In genomic region chr7:65747990-65748955, GRCm38 (mm10) we compare ENCODE assay signal across 26 mouse cellular contexts. TPM values are rescaled to one million over a fixed set of nuclear protein-coding genes. Genes with fewer than 3 reads are reported as not detected.
A peak's percentile ranks its signal among the peaks of the same experiment; 100 is the strongest.
DNase-seq lines count a peak whose midpoint lies in the region; ATAC-seq and TF ChIP-seq lines count a peak whose summit lies in the region.
"Had no signal": no experiment of that assay in that cellular context is flagged by ENCODE, and none has a peak within 500 bp of the region (broad histone marks: within the 10 kb centered on the region; RNA-seq: fewer than 3 reads in every experiment).

No protein-coding gene starts in this region.

- peak; percentile 20; the same call in 1 of the 2 replicates for ATAC-seq in forebrain, postnatal 0 days
- no peak for ATAC-seq in forebrain, embryonic 11.5 days (replicated peaks; ENCODE audit: low FRiP score)
- no peak for ATAC-seq in midbrain, embryonic 14.5 days (ENCODE audit: low FRiP score, low TSS enrichment)
- ATAC-seq in midbrain, embryonic 16.5 days = no peak
- no peak for ATAC-seq in stomach, postnatal 0 days (ENCODE audit: low FRiP score, low TSS enrichment)
- ATAC-seq: CD4-positive, CD25-positive, alpha-beta regulatory T cell, adult 4 months; intestine, embryonic 16.5 days had no signal

- no peaks in the 10 kb centered on the region for H3K36me3 ChIP-seq in forebrain, postnatal 0 days (ENCODE audit: insufficient read depth)
- no peaks in the 10 kb centered on the region for H3K36me3 ChIP-seq in forebrain, embryonic 11.5 days (ENCODE audit: control insufficient read depth, insufficient read depth, low read length)
- H3K36me3 ChIP-seq in midbrain, embryonic 14.5 days (ENCODE audit: control insufficient read depth, insufficient read depth, low read length) = no peaks in the 10 kb centered on the region
- no peaks in the 10 kb centered on the region for H3K36me3 ChIP-seq in midbrain, embryonic 16.5 days (ENCODE audit: control insufficient read depth, insufficient read depth, low read length)
- no peaks in the 10 kb centered on the region for H3K36me3 ChIP-seq in stomach, postnatal 0 days (ENCODE audit: control insufficient read depth, insufficient read depth, low read length)
- H3K36me3 ChIP-seq: embryonic facial prominence, embryonic 12.5 days; midbrain, embryonic 12.5 days had no signal

- H3K9me3 ChIP-seq in forebrain, postnatal 0 days (ENCODE audit: low read length) = no peaks in the 10 kb centered on the region
- H3K9me3 ChIP-seq in forebrain, embryonic 11.5 days (ENCODE audit: control insufficient read depth, low read length) = no peaks in the 10 kb centered on the region
- no peaks in the 10 kb centered on the region for H3K9me3 ChIP-seq in midbrain, embryonic 14.5 days (ENCODE audit: control insufficient read depth, low read length)
- H3K9me3 ChIP-seq in midbrain, embryonic 16.5 days (replicated peaks; ENCODE audit: control insufficient read depth, low read length, poor library complexity, severe bottlenecking) = no peaks in the 10 kb centered on the region
- H3K9me3 ChIP-seq in stomach, postnatal 0 days (ENCODE audit: control insufficient read depth, low read length) = no peaks in the 10 kb centered on the region
- H3K9me3 ChIP-seq: embryonic facial prominence, embryonic 12.5 days; midbrain, embryonic 12.5 days had no signal

- intact Hi-C loops in left cerebral cortex, postnatal 4 days (cut with DNase I) = no loop called here
- intact Hi-C loops in left cerebral cortex, postnatal 14 days (cut with DNase I) = no loop called here

- DNase-seq in forebrain, postnatal 0 days = no peak
- DNase-seq in forebrain, embryonic 11.5 days (ENCODE audit: low spot score) = no peak
- peak; percentile 44 for DNase-seq in left cerebral cortex, postnatal 4 days
- no peak for DNase-seq in left cerebral cortex, postnatal 14 days (ENCODE audit: low spot score in 2 of 2)
- peak; percentile 40 for DNase-seq in midbrain, embryonic 14.5 days
- peak; percentile 20 for DNase-seq in stomach, postnatal 0 days (ENCODE audit: low spot score)
- DNase-seq: adrenal gland, postnatal 25 days; cerebellum, adult 2 months; embryo, embryonic 11 days; gastrocnemius, postnatal 14 days; heart, postnatal 36 days; kidney, adult 8-10 months; layer of hippocampus, postnatal 36 days; liver; right cerebral cortex, adult 18-20 months; thymus, adult 2 months; thymus, postnatal 36 days had no signal

- H3K27ac ChIP-seq in forebrain, postnatal 0 days (ENCODE audit: low read depth, low read length) = no peak overlapping the region
- H3K27ac ChIP-seq in forebrain, embryonic 11.5 days (ENCODE audit: low read depth, low read length) = no peak overlapping the region
- no peak overlapping the region for H3K27ac ChIP-seq in midbrain, embryonic 14.5 days (replicated peaks; ENCODE audit: low read depth, low read length)
- no peak overlapping the region for H3K27ac ChIP-seq in midbrain, embryonic 16.5 days (ENCODE audit: low read length)
- no peak overlapping the region for H3K27ac ChIP-seq in stomach, postnatal 0 days (replicated peaks)
- H3K27ac ChIP-seq: embryonic facial prominence, embryonic 12.5 days; kidney, postnatal 0 days; liver, embryonic 14.5 days; midbrain, embryonic 12.5 days had no signal

- no peak overlapping the region for H3K4me3 ChIP-seq in forebrain, postnatal 0 days (ENCODE audit: low read depth, low read length)
- H3K4me3 ChIP-seq in forebrain, embryonic 11.5 days (ENCODE audit: low read depth, low read length) = no peak overlapping the region
- H3K4me3 ChIP-seq in midbrain, embryonic 14.5 days (replicated peaks; ENCODE audit: low read depth, low read length) = no peak overlapping the region
- H3K4me3 ChIP-seq in midbrain, embryonic 16.5 days (ENCODE audit: low read depth, low read length) = no peak overlapping the region
- no peak overlapping the region for H3K4me3 ChIP-seq in stomach, postnatal 0 days (ENCODE audit: low read depth, low read length)
- H3K4me3 ChIP-seq: embryonic facial prominence, embryonic 12.5 days; megakaryocyte, embryonic 14.5 days; midbrain, embryonic 12.5 days had no signal

- TF ChIP-seq EP300 in stomach, postnatal 0 days (optimal IDR thresholded peaks at IDR 0.05) = no peak

- no peak overlapping the region for H3K9ac ChIP-seq in forebrain, postnatal 0 days
- H3K9ac ChIP-seq in forebrain, embryonic 11.5 days (ENCODE audit: low read length) = no peak overlapping the region
- no peak overlapping the region for H3K9ac ChIP-seq in midbrain, embryonic 14.5 days (replicated peaks; ENCODE audit: low read length)
- no peak overlapping the region for H3K9ac ChIP-seq in midbrain, embryonic 16.5 days (ENCODE audit: low read depth, low read length)
- no peak overlapping the region for H3K9ac ChIP-seq in stomach, postnatal 0 days (ENCODE audit: low read length)
- H3K9ac ChIP-seq: embryonic facial prominence, embryonic 12.5 days; liver, embryonic 14.5 days; midbrain, embryonic 12.5 days had no signal

- whole genome bisulfite sequencing in forebrain, postnatal 0 days = 70% methylated on average over 11 of the region's 11 CpGs
- 90% methylated on average over 11 of the region's 11 CpGs for WGBS in forebrain, embryonic 11.5 days
- WGBS in midbrain, embryonic 14.5 days = 76% methylated on average over 11 of the region's 11 CpGs
- 76% methylated on average over 11 of the region's 11 CpGs for WGBS in midbrain, embryonic 16.5 days
- 80% methylated on average over 11 of the region's 11 CpGs for WGBS in stomach, postnatal 0 days

- H3K4me2 ChIP-seq in forebrain, postnatal 0 days (ENCODE audit: low read depth) = no peak overlapping the region
- no peak overlapping the region for H3K4me2 ChIP-seq in forebrain, embryonic 11.5 days (ENCODE audit: low read depth, low read length, severe bottlenecking)
- no peak overlapping the region for H3K4me2 ChIP-seq in midbrain, embryonic 14.5 days (ENCODE audit: low read length)
- no peak overlapping the region for H3K4me2 ChIP-seq in midbrain, embryonic 16.5 days (ENCODE audit: low read length)
- H3K4me2 ChIP-seq in stomach, postnatal 0 days (replicated peaks; ENCODE audit: low read depth) = no peak overlapping the region
- H3K4me2 ChIP-seq: embryonic facial prominence, embryonic 12.5 days; heart, embryonic 11.5 days; midbrain, embryonic 12.5 days had no signal

- H3K27me3 ChIP-seq in forebrain, postnatal 0 days (ENCODE audit: insufficient read depth, low read length) = no peaks in the 10 kb centered on the region
- H3K27me3 ChIP-seq in forebrain, embryonic 11.5 days (ENCODE audit: control insufficient read depth, insufficient read depth, low read length) = no peaks in the 10 kb centered on the region
- H3K27me3 ChIP-seq in midbrain, embryonic 14.5 days (ENCODE audit: control insufficient read depth, insufficient read depth, low read length) = no peaks in the 10 kb centered on the region
- H3K27me3 ChIP-seq in midbrain, embryonic 16.5 days (ENCODE audit: control insufficient read depth, insufficient read depth, low read depth, low read length) = no peaks in the 10 kb centered on the region
- H3K27me3 ChIP-seq in stomach, postnatal 0 days (ENCODE audit: control insufficient read depth, insufficient read depth, low read length) = no peaks in the 10 kb centered on the region
- H3K27me3 ChIP-seq: embryonic facial prominence, embryonic 12.5 days; midbrain, embryonic 12.5 days had no signal

- no peak for TF ChIP-seq CTCF in forebrain, postnatal 0 days (IDR thresholded peaks at IDR 0.05; ENCODE audit: low read depth)
- no peak for TF ChIP-seq CTCF in stomach, postnatal 0 days (IDR thresholded peaks at IDR 0.05; ENCODE audit: low read depth)

- no peaks in the 10 kb centered on the region for H3K4me1 ChIP-seq in forebrain, postnatal 0 days (ENCODE audit: insufficient read depth)
- no peaks in the 10 kb centered on the region for H3K4me1 ChIP-seq in forebrain, embryonic 11.5 days (replicated peaks; ENCODE audit: control insufficient read depth, insufficient read depth, low read length)
- H3K4me1 ChIP-seq in midbrain, embryonic 14.5 days (ENCODE audit: control insufficient read depth, insufficient read depth, low read length) = no peaks in the 10 kb centered on the region
- no peaks in the 10 kb centered on the region for H3K4me1 ChIP-seq in midbrain, embryonic 16.5 days (ENCODE audit: control insufficient read depth, insufficient read depth, low read length)
- no peaks in the 10 kb centered on the region for H3K4me1 ChIP-seq in stomach, postnatal 0 days (replicated peaks; ENCODE audit: control insufficient read depth, insufficient read depth)
- H3K4me1 ChIP-seq: embryonic facial prominence, embryonic 12.5 days; midbrain, embryonic 12.5 days had no signal

RNA-seq across cellular contexts. Expression of gene Tm2d3, which starts 57.3 kb away (rescaled TPM):
- total RNA-seq in forebrain, postnatal 0 days (2014; rRNA removed) = 68.9 and 94.6 TPM in 2 replicates
- 105 and 118 TPM in 2 replicates for polyA plus RNA-seq in forebrain, postnatal 0 days (2015; fragmentation: Nextera tagmentation; extraction: Ambion mirVana)
- polyA plus RNA-seq in forebrain, embryonic 11.5 days (2014; fragmentation: Nextera tagmentation; extraction: Ambion mirVana) = 65.9 and 69.6 TPM in 2 replicates
- 10 to 100 TPM; 27.8 to 36.4 TPM for total RNA-seq in left cerebral cortex, postnatal 4 days (2021)
- 10 to 100 TPM; 31.2 to 38.1 TPM for total RNA-seq in left cerebral cortex, postnatal 14 days (2021)
- 85.2 and 90.8 TPM in 2 replicates for polyA plus RNA-seq in midbrain, embryonic 14.5 days (2014; fragmentation: Nextera tagmentation; extraction: Ambion mirVana)
- polyA plus RNA-seq in midbrain, embryonic 16.5 days (2015; fragmentation: Nextera tagmentation; extraction: Ambion mirVana) = 85.6 and 89.8 TPM in 2 replicates
- 68.3 and 73.8 TPM in 2 replicates for polyA plus RNA-seq in stomach, postnatal 0 days (2015; fragmentation: Nextera tagmentation; extraction: Ambion mirVana)

Comparison
In these comparisons a context has a peak if more than half of its experiments do, and no peak if none do; other contexts are left out.
1. DNase-seq: peak in left cerebral cortex, postnatal 4 days (single experiment), midbrain, embryonic 14.5 days (single experiment) and stomach, postnatal 0 days (single experiment); none in forebrain, postnatal 0 days (single experiment), forebrain, embryonic 11.5 days (single experiment) and left cerebral cortex, postnatal 14 days (0 of 2).